Mouse (Mus musculus) cerebellum, adult (tissue): ENCODE measurements around the gene Edrf1.

Experiments
- ATAC-seq: cut with Nextera tagmentation; 2 replicates; pipeline ENCODE4 v1.9.2; 2017; ENCODE audit warnings: mild to moderate bottlenecking, moderate library complexity, mixed read lengths; ENCODE audit not compliant: insufficient number of reproducible peaks, low FRiP score, low TSS enrichment

The Edrf1 gene

GRCm38 (mm10) chr7:133637361-133638305, at the start of gene Edrf1:
TSS of gene Edrf1 (plus strand) at chr7:133637543.
- peak; percentile 94 for ATAC-seq

GRCm38 (mm10) chr7:133591750-133592149, 45.6 kb upstream of the Edrf1 start:
- no peak for ATAC-seq

- no peak for ATAC-seq
Observed at GRCm38 (mm10) chr7:133600558-133600957, 36.8 kb upstream of the Edrf1 start.

- ATAC-seq = no peak
Observed at GRCm38 (mm10) chr7:133602058-133602457, 35.3 kb upstream of the Edrf1 start, which contains the start of gene Tex36. TSS of gene Tex36 (minus strand) at chr7:133602158.

- no peak for ATAC-seq
Observed at GRCm38 (mm10) chr7:133603156-133603555, 34.2 kb upstream of the Edrf1 start.

GRCm38 (mm10) chr7:133604427-133605081, 32.8 kb upstream of the Edrf1 start:
- ATAC-seq = no peak

- ATAC-seq = no peak
Observed at GRCm38 (mm10) chr7:133607331-133607730, 30.0 kb upstream of the Edrf1 start.

GRCm38 (mm10) chr7:133607883-133608575, 29.3 kb upstream of the Edrf1 start:
- no peak for ATAC-seq

- ATAC-seq = no peak
Observed at GRCm38 (mm10) chr7:133608631-133609340, 28.6 kb upstream of the Edrf1 start.

- peak; percentile 77 for ATAC-seq
Observed at GRCm38 (mm10) chr7:133609585-133609984, 27.8 kb upstream of the Edrf1 start.

GRCm38 (mm10) chr7:133612981-133613380, 24.4 kb upstream of the Edrf1 start:
- ATAC-seq = 0 out of 2 replicates have a peak, but pooled peaks have one; percentile 57

GRCm38 (mm10) chr7:133620721-133621120, 16.6 kb upstream of the Edrf1 start:
- no peak for ATAC-seq

GRCm38 (mm10) chr7:133623226-133623625, 14.1 kb upstream of the Edrf1 start:
- ATAC-seq = no peak

GRCm38 (mm10) chr7:133627184-133627936, 10.0 kb upstream of the Edrf1 start:
- no peak for ATAC-seq

- no peak for ATAC-seq
Observed at GRCm38 (mm10) chr7:133630821-133631220, 6.5 kb upstream of the Edrf1 start.

GRCm38 (mm10) chr7:133632476-133632875, 4.9 kb upstream of the Edrf1 start:
- no peak for ATAC-seq

GRCm38 (mm10) chr7:133634932-133635650, 2.3 kb upstream of the Edrf1 start:
- ATAC-seq = no peak

- ATAC-seq = peak; percentile 52
Observed at GRCm38 (mm10) chr7:133636738-133637352, 498 bp upstream of the Edrf1 start.
